Mouse (Mus musculus) granulocyte monocyte progenitor cell, adult 5-6 weeks (primary cell): Measurements from ENCODE around the gene Cmss1. TPM values are rescaled to one million over a fixed set of nuclear protein-coding genes. Genes with fewer than 3 reads are reported as not detected.

Source experiments
- ATAC-seq: replicated peaks from 2 replicates; pipeline ENCODE4 v1.8.0; 2016; ENCODE audit warnings: mild to moderate bottlenecking, moderate TSS enrichment, inconsistent platforms; ENCODE audit not compliant: poor library complexity, severe bottlenecking
- total RNA-seq, 2 experiments: library from RNA; stranded (forward) in 1 of 2; stranded (reverse) in 1 of 2; fragments of 200-712, 200-1000 nt in 1 of 2; fragments of >200 nt in 1 of 2; fragmentation: Nextera tagmentation in 1 of 2; gene quantifications; 2 replicates each; pipeline ENCODE4 v1.2.3; 2014 to 2017

The Cmss1 gene
- total RNA-seq, 2 experiments from 2014 or later: 42.6 to 72.4 TPM

DNA sequence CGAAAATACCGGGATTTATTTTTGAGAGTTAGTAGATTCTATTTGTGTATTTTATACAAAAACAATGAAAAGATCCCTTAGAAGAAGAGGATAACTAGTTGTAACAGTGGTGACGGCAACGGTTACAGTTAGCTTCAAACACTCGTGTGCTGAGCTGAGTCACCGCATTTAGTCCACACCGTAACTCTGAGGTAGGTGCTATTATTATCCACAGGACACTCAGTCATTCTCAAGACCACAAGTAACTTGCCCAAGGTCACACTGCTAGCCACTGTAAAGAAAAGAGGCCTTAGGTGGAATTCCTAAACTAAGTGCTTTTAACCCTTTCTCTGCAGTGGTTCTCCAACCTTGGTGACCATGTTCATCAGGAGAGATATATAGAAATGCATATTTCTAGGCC, 79.8 kb downstream of the Cmss1 start:
- ATAC-seq: no peak

DNA sequence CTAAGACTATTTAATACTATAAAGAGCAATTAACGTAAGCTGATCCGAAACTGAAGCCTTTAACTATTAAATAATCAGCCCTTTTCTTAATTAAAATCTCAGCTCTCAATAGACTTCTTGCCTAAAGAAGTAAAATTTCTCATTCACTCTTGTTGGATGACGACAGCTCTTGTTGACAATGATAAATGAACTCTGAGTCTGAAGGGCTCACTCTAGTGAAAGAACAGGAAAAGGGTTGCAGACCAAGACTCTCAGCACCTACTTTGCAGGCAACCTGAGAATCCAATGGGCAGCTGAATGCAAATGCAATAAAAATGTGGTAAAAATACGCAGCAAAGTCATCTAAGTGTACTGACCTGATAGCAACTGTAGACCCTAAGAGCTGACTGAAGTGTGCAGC, 81.2 kb downstream of the Cmss1 start:
- ATAC-seq: no peak

DNA sequence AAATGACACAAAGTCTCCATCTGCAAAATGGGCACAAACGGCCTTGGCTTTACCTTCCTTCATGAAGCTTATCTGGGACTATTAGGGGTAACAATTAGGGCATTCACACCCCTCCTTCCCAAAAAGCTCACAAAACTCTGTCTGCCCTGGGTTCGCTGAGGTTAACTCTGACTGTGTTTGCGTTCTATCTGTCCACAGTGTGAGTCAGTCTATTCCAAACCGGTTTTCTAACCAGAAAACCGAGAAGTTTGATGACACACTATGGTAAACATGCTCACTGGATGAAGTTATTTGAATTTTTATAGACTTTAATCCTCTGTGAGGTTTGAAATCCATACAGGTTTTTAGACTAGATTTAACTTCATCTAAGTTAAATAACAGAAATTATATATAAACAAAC, 81.6 kb downstream of the Cmss1 start:
- ATAC-seq: no peak

DNA sequence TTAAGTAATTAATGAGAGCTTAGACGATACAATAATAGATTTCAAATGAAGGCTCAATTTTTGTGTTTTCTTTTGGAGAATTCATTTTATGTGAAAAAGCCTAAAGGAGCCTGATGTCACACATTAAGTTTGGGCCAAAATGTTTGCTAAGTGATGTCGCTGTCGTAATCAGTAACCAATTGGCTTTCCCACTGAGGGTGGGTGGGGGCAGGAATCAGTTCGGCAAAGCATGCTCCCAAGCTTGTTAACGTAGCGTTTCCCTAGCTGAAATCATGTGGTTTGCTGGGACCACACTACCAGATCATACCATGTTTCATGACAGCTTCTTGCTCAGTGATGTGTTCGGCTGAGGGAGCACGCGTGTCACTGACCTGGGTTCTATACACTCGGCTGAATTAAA, 91.0 kb downstream of the Cmss1 start:
- no peak for ATAC-seq

DNA sequence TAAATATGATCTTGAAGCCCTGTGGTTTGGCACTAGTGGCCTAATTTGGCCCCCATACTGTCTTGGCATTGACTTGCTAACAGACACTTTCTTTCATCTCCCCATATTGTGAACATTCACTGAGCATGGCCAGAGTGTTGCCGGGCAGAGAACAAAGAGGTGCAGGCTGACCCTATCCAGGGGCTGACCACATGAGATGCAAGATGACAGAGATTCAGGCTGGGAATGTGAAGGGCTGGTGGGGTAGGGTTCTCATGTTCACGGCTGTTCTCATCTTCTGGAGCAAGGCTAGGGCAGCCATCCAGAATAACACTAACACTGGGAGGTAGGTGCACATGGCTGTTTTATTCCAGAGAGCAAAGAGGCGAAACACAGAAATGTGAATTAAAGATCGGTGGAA, 92.3 kb downstream of the Cmss1 start:
- ATAC-seq: no peak

DNA sequence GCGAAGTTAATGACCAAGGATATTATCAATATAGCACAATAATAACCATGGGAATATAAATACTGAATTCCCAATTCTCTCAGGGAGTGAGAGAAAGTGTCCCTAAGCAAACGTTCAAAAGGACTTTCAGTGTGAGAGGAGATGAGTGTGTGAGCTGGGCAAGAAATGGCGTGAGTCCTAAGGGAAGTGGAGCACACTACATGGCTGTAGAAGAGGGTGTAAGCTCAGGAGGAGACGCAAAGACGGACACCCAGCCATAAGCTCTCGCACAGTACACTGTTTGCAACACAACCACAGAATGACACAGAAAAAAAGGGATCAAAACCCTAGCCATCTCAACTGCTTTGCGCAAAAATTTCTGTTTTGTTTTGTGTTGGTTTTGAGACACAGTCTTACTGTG, 93.1 kb downstream of the Cmss1 start:
- no peak for ATAC-seq

DNA sequence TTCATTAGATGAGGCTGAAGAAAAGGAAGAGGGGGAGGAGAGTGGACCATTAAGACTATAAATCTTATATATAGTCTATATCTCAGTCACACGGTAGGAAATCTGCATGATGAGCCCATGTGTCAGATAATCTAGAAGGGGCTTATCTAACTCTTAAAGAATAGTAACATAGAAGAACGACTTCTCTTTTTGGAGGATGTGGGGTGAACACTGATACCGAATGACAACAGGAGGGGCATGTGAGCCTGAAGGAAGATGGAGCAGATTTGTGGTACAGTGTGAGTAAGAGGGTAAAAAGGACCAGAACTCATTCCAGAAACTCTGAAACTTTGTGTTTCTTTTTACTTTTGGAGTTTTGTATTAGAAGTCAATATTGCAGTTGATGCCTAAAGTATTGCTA, 97.6 kb downstream of the Cmss1 start:
- no peak for ATAC-seq

DNA sequence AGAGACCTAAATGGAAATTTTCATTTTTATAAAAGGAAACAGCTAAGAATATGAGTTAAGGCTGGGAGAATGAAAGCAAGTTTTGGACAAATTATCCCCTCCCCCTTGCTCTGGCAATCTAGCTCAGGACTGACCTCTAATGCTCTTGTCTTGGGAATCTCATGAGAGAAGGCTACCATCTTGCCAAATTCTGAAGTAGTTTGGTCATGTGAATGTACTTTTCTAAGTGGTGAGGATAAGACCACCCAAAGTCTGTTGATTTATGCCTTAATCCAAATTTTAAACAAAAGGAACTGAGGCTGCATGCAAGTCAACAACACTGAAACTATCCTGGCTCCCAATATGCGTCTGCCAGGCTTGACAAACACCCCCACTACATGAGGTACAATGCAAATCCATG, 98.3 kb downstream of the Cmss1 start:
- ATAC-seq: no peak

DNA sequence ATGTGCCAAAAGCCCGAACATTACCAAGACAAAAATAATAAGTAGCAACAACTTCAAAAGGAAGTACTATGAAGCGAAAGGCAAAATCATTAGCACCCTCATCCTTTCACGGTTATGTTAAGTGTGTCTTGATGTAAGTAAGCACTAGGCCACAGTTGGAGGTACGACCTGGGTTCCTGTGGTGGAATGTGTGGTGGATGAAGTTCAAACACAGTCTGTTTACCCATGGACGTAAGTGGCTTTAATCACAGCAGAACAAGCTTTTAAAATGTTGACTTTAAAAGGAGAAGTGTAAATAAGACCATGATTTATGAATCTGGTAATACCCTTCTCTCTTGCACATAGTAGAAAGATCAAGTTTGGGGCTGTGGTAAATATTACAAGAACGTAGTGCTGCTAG, 100.5 kb downstream of the Cmss1 start:
- no peak for ATAC-seq

DNA sequence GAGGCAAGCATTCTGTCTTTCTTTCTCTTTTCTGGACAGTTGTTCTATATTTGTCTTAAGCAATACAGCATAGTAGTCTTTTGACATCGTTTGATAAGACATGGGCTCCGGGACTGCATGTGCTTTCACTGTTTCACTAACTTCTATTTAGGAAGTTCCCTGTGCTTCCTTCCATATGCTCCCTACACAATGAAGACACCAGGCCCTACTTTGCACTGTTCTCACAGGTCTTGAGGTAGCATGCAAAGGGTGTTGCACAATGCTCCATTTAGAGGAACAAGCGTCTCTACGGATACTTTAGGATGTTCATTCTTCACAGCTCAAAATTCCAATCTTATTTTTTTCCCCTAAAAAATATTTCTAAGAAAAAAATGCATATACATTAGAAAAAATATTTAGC, 101.9 kb downstream of the Cmss1 start:
- ATAC-seq: peak; percentile 51

DNA sequence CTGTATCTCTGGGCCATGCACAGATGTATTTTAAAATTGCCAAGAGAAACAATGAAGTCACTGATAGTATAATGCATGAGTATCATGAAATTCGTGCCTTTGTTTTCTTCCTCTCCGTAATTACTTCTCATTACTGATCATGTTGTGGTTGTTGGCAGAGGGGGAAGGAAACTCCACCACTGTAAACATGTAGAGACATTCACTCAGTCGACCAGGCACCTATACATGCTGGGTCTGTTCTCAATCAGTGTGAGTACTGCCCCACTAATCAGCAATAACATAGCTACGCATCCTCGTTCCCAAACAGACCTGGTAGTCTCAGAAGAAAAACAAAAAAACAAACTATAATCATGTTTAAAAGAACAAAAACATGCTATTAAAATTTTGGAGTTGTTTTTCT, 103.9 kb downstream of the Cmss1 start:
- no peak; the same call in 1 of the 2 replicates for ATAC-seq

DNA sequence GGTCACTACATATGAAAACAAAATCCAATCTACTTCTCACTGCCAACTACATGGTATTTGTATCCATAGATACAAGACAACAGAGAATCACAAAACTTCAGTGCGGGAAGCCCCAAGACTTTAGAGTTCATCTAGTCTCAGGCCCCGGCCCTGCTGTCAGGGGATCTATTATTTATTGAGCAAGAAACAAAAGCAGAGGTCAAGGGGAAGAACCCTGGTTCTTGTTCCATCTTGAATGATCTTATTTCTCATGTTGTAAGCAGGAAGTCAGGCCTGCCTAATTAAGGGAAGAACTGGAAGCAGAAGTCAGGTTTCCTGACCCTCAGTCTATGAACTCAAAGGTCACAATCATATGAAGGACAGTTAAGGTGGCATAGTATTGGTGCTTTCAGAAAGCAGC, 104.4 kb downstream of the Cmss1 start:
- ATAC-seq: peak; percentile 75

DNA sequence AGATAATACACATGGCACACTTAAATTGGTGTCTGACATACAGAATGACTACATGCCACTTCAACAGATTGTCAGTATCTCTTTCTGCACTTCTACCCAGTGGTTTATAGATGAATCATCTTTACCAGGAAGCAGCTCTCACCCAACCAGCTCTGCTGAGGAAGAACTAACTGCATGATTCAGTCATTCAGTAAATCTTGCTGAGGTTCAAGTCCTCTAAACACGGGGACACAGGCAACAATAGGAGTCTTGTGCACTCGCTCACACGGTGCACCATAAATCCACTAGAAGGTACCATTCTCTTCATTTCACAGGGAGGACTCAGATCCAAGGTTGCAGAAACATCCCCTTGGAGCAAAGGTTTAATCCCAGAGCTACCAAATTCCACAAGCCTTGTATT, 105.8 kb downstream of the Cmss1 start:
- no peak for ATAC-seq

DNA sequence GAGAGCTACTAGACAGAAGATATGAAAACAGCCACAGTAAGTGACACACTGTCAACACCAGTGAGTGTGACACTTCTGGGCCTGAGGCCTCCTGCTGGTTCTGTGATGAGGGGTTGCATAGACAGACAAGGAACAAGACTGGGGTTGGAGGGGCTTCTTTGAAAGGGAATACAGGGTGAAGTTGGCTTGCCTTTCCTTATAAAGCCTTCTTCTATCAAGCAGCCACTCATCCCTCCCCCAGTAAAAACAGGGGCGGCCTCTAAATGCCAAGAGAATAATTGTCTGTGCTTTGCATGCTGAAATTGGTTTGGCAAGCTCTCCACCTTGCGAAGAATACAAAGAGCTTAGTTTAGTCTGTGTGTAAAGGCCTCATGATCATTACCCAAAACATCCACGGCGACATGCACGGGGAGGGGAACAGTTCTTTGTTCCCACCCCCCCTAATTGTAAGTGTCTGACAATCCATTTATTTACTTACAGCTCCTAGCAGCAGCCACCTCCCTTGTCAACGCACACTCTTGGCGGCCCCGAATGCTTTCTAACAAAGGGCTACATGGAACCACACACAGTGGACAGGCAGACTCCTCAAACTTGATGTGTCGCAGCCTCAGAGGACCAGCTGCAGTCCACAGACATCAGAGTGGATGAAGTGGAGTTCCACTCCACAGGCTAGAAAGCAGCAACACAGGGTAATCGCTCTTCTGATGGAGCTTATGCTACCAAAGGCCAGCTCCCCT, 110.1 kb downstream of the Cmss1 start:
- no peak for ATAC-seq

DNA sequence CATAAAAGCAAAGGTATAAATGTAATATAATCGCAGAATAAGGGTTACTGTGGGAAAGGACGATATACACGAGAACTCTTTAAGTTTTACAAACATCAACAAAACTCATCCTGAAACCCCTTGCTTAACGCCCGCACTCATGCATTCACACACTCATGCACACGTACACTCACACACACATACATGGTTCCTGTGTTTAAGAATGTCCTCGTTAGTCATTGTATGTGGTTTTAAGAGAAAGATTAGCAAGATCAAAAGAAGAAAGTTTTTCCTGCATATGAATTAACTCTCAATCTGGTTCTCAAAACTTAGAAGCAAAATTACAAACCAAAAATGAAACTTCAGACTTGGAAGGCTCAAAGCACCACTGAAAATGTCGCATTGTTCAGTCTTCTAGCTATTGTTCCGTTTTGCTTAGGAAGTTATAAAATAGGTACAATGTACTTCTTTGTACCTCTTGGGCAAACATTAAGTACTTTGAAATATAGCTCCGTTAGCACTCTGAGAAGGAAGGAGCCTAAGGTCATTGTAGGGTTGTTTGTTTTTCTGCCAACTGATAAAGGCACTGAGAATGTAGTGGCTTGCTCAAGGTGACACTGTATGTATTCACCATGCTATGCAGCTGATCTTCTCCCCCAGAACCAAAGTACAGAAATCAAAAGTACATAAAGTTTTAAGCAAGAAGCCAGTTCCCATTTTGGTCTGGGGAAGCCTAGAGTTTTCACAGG, 111.0 kb downstream of the Cmss1 start:
- ATAC-seq: no peak

DNA sequence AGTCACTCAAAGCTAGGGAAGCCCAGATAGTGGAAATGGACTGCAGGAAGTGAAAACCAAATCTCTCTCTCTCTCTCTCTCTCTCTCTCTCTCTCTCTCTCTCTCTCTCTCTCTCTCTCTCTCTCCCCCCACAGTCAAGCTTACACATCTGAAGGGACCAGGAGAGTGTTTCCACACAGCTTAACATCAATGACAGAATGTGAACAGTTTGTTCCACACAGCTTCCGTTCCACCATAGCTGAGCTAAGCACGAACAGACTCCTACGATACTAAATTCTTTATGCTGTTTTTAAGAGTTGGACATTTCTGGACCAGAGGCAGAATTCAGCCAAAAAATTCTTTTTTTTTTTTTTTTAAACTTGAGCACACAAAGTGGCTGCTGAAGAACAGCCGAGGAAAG, 114.8 kb downstream of the Cmss1 start:
- ATAC-seq: no peak

DNA sequence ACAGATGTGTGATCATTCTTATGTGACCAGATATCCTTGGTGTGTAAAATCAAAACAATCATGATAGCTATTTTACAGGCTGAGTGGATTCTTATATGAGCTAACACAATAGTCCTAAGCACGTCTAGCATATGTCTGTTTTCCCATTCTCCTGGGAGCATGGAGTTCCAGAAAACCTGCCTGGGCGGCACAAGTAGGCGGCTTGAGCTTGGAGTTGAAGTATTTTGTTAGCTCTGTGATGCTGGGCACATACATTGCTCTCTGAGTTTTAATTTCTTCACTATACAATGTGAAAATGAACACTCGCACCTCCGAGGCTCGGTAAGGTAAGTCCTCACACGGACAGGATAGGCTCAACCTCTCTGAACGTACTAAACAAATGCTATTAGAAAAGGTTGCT, 116.0 kb downstream of the Cmss1 start:
- no peak for ATAC-seq

DNA sequence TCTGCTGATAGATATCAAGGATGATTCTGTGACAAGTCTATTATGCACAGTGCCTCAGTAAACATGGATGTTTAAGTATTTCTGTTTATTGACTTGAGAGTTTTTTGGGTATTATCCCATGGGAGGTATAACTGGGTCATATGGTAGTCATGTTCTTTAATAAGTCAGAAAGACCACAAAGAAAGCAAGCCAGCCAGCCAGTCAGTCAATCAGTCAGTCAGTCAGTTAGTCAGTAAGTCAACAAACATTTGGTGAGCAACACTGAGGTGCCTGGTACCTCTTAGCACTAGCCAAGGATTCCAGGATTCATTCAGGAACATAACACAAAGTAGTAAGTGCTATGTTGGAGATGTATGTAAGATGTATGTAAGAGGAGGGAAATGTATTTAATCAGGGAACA, 118.0 kb downstream of the Cmss1 start:
- no peak for ATAC-seq

DNA sequence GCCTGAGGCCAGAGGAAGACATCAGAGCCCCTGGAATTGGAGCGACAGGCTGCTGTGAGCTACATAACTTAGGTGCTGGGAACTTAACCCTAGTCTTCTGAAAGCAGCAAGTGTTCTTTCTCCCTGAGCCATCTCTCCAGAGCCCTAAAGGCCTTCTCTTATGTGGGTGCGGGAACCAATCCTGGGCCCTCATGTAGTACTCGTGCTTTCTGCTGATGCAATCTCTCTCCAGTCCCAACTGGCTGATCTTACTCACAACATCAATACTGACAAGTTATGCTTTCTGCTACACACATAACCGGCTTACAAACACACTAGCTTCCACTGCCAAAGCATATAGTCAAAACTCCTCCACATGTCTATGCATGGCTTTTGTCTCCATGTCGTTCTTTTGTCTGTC, 120.4 kb downstream of the Cmss1 start:
- no peak for ATAC-seq

DNA sequence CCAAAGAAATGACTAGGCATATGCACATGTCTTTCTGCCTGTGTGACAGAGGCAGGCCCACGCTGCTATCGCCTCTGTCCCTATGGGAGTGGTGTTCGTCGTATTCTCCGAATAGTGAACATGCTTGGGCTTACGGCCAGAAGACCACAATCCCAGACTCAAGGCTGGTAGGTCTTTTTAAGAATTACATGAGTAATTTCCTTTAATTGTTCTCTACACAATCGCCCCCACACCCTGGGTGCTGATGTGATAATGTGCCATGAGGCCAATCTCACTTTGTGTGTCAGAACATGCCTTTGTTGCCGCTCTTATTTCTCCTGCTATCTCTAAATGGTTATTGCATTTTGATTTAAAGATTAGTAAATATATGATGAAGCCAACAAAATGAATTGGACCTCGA, 121.4 kb downstream of the Cmss1 start:
- ATAC-seq: no peak

DNA sequence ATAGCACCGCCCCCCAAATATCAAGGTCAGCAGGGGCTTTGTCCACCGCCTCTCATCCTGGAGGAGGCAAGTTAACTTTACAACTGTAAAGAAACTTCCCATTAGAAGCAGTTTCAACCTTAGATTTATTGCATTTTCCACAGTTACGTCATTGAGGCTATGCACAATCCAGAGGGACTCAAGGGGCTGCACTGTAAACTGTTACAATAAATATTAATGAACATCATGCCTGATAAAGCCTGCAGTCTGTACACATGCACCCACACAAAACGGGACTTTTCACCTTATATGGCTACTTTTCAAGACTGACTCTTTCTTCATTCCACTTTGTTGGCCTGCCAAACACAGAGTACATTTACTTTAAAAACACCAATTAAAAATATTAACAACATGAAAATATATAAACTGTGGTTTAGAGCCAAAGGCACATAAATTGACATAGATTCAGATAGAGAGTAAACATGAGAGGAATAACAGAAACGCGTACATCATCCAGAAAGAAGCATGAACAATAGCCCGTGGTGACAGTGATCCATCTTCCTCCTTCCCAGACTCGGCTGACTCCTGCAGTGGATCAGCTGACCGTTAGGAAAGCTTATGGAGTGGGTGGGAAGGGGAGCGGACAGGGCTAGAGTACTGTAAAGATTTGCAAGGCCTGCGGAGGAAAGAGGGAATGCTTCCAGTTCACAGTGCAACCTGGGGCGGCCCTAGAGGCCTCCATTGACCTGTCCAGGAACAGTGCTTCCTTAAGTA, 122.4 kb downstream of the Cmss1 start:
- ATAC-seq: no peak
